Mouse (Mus musculus) liver, adult (tissue): Measurements from ENCODE around the gene Zfp319.

Experiments
- GATA4 ChIP-seq: IDR thresholded peaks from 2 replicates; pipeline ENCODE4 v1.6.1; 2014; ENCODE audit warnings: mild to moderate bottlenecking, low read length; ENCODE audit not compliant: insufficient replicate concordance

Zfp319 gene

DNA sequence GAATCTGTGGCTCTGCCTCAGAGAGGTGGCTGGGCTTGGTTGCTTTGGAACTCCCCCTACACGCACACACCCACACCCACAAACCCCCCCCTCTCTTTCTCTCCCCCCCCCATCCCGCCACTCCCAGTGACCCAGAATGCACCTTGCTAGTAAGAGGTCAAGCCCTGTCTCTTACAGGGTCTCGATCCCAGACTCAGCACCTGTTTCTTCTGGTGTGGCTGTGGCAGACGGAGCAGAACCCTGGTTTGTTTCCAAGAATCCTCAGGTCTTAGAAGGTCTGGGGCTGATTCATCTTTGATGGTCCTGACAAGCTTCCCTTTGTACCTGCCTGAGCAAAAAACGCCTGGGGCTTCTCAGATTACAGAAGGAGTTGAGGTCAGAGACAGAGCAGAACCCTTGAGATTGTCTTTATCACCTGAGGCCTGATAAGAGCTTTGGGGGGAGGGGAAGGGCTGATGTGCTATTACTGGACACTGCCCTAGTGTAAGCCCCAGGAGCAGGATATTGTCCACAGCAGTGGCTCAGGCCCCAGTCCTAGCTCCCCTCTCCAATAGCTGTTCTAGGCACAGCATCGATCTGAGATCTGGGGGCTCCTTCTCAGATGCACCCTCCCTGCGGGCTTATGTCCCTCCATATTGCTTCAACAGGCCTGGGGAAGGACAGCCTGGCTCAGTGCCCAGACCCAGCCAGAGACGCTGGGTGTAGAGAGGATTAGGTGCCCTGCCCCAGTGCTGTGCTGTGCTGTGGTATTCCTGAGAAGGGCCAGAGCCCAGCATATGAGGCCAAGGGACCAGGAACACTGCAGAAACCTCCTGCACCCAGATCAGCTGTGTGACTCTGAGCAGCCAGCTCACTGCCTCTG is 27.0 kb upstream of the Zfp319 start:
- no peak for TF ChIP-seq GATA4

DNA sequence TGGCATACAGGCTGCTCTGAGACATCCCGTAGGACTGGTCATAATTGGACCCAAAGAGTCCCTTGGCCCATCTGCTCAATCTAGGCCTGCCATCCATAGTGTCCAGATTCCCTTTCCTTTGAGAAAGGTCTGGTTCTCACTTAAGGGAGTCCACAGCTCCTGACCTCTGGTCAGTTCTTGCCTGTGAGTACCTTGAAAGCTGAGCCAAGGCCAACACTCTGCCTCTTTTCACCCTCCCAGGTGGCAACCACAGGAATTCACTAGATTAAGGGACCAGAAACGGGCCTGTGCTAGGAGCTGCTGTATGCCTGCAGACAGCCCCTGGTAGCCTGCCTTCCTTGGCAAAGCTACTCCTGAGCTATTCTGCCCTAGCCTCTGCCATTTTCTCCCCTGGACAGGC is 22.9 kb upstream of the Zfp319 start:
- TF ChIP-seq GATA4: no peak

DNA sequence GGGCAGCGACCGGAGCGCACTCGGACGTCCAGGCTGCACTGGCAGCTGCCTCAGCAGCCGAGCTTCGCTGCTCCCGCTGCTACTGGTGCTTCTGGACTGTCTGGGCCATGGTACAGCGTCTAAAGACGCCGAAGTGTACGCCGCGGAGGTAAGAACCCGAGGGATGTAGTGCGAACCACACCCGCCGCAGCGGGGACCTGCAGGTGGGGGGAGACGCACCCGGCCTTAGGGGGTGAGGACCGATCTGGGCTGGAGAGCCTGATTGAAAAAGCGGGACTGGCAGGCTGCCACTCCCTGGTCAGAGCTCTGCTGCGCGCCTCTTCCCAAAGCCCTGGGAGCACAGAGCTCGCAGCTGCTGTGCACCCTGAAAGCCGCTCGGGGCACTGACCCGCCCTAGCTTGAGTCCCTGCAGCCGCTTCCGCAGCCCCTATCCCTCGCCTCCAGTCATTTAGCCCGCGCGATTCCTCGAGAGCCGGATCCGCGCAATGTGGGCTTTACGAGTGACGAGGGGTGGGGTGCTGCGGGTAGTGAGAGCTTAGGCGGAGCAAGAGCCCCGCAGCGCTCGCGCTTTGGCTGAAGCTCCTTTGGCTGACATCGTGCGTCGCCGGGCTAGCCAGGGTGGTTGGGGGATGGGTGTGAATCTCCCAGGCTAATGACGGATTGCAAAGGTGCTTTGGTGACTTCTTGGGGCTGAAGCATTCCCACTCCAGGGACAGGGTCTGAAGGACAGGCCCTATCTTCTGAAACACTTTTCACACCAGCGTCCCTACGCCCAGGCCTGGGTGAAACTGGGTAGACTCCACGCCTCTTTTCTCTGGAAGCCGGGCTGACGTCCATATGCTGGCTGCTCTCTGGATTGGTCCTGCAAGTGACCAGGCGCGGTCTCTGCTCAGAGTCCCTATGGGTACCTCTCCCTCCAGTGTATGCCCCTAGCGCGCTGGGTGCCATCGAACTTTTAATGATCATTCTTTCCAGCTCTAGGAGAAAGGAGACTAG is 21.4 kb upstream of the Zfp319 start:
- no peak for TF ChIP-seq GATA4

DNA sequence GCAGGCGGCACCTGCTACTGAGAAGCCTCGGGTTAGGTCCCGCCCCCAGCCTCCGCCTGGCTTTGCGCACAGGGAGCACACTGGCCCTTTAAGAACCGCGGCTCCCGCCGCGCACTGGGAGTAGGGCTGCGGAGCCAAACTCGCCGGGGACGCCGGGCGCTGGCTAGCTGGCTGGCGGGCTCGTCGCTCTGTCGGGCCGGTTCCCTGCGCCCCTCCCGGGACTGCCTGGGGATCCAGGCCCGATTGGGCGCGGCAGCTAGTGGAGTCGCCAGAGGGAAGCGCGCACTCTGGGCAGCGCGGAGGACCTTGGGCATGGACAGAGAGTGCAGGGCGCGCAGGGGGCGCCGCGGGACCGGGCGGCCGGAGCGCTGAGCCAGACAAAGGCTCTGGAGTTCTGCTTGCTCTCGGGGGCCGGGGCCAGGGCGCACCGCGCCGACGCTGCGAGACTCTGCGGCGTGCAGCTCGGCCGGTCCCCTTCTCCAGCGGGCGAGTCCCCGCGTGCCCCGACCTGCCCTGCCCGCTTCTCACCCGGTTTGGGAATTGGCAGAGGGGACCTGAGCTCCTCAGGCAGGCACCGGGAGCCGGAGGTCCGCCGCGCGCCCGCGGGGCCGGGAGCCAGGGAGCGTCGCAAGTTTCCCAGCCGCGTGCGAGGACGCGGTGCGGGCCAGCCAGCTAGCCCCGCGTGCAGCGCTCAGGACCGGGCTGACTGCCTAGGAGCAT is 20.6 kb upstream of the Zfp319 start, which contains the start of gene Mmp15:
Mmp15 (plus strand) TSS at position 118 of the 720 bp plus-strand sequence.
- no peak for TF ChIP-seq GATA4

DNA sequence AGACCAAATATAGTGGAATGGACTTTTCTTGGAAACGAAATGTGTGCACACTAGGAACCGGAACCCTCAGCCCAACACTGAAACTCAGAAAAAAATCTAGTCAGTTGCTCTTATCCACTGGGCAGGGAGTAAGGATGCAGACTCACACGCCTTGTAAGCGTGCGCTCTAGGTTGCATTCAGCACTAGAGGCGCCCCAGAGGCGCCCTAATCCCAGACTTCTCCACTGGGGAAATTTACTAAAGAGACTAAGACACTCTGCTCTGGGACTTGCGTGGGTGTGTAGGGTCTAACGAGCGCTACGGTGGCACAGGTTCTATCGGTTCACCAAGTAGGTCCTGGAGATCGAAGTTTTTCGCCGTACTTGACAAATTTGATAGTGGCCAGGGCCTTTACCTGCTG is 19.7 kb upstream of the Zfp319 start:
- no peak for TF ChIP-seq GATA4

DNA sequence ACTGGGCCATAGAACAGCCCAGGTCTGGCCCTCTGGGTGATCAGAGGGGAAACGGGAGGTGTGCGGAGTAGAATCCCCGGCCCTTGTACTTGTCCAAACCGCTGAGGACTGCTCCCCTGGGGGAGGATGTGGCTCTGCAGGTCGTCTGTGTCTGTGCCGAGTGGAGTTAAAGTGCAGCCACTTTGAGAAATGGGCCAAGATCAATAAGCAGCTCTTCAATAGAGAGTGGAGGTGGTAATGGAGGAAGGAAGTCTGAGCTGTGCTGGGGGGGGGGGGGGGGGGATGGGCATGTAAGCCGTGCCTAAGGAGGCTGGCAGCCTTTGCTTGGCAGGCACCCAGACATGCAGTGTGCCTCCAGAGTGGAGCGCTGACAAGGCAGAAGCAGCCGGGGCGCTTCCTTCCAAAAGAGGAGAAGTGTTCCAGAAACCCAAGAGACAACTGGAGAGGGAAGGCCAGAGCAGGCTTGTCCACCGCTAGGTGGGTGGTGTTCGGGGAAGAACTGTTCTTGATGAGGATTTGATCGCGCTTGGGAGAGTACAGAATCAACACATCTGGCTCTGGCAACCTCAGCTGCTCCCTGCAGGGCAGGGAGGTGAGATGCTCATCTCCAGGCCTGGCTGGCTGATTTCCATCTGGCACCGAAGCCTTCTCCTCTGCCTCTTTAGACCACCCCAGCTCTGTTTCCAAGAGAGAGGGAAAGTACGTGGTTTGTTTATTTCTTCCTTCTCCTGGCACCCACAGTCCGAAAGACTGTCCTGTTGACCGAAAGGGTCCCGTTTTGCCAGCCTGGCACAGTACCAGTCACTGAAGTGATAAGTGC is 17.3 kb upstream of the Zfp319 start:
- no peak for TF ChIP-seq GATA4

DNA sequence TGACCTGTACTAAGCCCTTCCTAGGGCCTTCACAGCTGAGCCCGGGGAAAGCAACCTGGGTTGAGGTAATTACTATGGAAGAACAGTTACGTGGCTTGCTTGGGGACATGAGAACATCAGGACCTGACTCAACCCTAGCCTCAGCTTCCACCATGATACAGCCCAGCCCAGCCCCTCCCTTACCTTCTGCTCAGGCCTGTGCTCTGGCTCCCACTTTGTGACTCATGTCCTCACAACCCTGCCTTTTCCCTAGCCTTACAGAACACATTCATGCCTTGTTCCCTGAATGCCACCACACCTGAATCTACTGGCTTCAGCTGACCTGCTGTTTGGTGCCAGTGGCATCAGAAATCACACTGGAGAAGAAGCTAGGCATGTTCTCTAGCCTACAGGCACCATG is 16.6 kb upstream of the Zfp319 start:
- no peak for TF ChIP-seq GATA4

DNA sequence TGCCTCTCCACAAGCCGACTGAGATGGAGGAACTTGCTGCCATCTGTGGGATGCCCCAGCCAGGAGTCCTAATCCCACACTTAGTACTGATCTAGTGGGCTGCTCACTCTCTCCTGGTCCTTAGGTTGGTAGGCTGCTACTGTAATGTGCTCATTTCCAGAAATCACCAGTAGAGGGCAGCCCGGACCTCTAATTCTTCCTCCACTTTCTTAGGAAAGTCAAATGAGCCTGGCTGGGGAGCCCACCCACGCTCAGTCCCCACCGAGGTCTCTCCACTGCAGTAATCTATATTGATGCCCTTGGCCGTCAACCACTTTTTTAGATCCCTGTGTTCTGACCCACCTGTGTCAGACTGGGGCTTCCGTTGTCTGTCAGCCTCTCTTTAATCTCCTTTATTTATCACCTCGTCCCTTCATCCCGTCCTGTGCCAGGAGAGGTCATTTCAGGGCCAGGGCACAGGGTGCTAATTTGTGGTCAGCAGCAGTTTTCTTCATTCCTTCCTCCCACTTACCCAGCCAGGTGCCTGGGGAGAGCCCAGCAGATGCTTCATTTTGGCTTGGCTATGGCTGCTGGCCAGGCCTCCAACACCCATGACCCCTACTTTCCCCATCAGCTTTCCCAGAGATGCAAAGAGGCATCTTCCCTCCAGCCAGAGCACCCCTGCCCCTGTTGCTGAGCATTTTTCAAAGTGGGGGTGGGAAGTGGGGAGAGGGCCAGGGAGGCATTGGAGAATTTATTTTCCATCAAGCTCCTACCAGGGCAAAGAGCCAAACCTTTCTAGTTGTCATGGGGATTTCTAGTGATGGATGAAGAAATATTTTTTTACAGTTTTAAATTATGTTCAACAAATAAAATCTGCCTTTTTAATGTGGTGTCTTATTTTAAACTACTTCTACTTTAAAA is 15.1 kb upstream of the Zfp319 start:
- no peak for TF ChIP-seq GATA4

DNA sequence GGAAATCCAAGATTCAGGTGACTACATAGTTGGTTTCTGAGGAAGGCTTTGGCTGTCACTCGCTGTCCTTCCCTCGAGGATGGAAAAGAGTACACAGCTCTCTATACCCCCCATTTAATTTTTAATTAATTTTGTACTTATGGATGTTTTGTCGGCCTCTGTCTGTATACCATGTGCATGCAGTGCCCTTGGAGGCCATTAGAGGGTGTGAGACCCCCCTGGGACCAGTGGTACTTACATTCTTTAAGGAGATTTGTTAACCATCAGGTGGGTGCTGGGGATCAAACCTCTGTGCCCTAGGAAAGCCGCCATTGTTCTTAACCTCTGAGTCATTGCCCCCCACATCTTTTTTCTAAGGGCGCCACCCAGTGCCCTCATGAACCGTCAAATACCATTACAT is 12.9 kb upstream of the Zfp319 start:
- TF ChIP-seq GATA4: no peak

DNA sequence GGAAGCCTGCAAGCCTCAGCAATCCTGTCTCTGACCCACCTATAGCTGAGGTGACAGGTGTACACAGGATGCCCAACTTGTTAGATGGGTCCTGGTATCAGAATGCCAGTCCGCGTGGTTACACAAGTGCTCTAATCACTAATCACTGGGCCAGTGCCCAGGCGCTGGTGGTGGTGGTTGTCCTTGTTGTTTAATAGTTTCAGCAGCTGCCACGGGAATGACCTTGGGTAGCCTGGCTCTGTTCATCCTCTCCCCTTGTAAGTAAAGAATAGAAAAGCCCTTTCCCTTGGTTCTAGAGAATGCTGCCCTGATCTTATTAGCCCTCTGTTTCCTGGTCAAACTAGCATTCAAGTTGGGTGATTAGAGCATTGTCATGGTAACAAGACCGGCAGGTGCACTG is 10.0 kb upstream of the Zfp319 start:
- no peak for TF ChIP-seq GATA4

DNA sequence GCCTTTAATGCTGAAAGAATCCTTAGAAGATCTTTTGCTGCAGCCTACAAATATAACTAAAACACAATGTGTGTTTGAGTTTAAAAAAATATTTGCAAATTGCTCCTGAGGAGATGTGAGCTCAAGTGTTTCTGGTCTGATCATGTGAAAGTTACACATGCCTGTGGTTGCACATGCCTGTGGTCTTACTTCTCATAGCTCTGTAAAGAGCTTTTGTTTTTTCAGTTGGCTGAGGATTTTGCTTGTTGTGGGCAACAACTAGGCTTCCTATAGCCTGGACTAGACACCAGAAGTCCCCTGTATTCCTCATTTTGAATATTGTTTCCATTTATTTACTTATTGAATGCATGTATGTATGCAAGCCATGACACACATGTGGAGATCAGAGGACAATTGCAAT is 4.6 kb upstream of the Zfp319 start:
- no peak for TF ChIP-seq GATA4

DNA sequence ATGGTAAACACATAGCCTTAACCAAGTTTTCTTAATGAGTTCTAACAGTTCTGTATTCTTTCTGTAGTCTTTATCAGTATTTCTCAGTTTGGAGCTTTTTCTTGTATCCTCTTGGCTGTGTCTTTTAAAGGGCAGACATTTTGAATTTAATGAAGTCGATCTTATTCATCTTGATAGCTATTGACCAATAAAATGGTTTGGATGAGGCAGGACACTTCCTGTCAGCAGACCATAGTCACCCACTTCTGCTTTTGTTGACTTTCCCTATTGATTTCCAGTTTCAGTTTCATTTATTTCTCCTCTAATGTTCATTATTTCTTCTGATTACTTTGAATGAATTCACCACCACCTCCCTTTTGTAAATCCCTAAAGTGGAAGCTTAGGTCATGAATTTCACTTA is 4.0 kb upstream of the Zfp319 start:
- no peak for TF ChIP-seq GATA4

DNA sequence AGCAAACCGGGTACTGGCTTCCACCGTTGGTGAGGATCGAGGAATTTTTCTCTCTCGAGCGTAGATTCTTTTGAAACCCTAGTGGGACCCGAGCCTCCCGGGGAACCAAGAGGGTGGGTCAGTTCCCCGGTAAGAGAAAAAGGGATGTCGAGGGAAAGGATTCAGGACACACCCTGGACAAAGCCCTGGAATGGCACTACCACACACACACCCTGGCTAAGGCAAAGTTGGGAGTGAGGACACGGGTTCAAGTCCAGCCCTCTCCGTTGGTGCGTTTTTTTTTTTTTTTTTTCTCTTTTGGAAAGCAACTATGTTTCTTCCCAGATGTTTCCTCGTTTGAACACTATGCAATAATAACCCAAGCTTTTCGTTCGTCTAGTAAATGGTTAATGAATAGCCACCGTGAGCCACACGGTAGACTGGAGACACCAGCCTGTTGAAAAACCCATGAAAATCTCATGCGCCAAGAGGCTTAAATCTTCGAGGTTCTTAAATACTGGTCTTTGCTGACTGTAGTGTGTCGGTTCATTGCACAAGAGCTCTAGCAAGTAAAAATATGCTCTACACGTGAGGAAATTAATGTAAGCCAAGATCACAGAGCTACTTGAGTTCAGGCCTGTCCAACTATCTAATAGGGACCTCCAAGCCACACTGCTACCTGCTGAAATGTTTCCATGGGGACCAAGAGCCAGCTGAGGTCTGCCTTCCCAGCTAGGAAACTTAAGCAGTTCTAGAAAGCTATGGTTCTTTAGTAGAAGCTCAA is 868 bp upstream of the Zfp319 start:
- TF ChIP-seq GATA4: no peak

DNA sequence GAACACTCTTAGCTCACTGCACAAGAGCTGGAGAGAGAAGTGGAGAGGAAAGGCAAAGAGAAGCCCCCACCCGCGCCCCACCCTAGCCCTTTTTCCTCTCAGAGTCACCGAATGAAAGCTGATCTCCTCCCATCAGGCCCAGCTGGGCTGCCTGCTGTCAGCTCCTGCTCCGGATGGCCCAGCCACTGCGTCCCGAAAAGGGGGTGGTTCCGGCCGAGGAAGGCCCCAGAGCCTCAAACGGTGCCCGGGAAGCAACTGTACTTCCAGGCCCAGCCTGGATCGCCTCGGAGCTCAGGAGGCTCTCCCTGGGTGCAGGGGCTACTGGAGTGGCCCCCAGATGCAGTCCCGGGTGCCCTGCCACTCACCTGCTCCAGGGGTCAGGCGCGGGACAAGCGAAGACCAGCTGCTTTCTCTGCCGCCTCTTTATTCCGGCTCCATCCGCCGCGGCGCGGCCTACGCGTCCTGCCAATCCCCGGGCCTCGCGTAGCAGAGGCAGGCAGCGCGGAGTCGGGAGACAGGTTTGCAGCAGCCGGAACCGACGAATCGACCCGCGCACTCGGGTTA is 512 bp downstream of the Zfp319 start:
- no peak for TF ChIP-seq GATA4
